Mouse (Mus musculus) left cerebral cortex, adult 2 months (tissue): ENCODE data around the gene Lrrc8d. TPM values are rescaled to one million over a fixed set of nuclear protein-coding genes. Genes with fewer than 3 reads are reported as not detected.

ENCODE experiments used
- DNase-seq, 2 experiments: peaks; one replicate each; pipeline ENCODE4 v3.0.0; 2021 to 2022; ENCODE audit warnings: low spot score in 2 of 2, mixed read lengths in 1 of 2; ENCODE audit errors: extremely low spot score in 1 of 2
- H3K27ac ChIP-seq: fragments of 200-600 bp; 2 replicates; pipeline ENCODE4 v1.8.1; 2022
- H3K4me3 ChIP-seq: fragments of 200-600 bp; 2 replicates; pipeline ENCODE4 v1.8.1; 2022
- CTCF ChIP-seq: fragments of 200-600 bp; IDR thresholded peaks from 2 replicates; pipeline ENCODE4 v1.8.1; 2022; ENCODE audit warnings: antibody characterized with exemption, mild to moderate bottlenecking, moderate library complexity
- intact Hi-C: fragments of 180-260 bp; cut with DNase I; formaldehyde crosslinking; loops from one replicate; pipeline ENCODE4 v1.15.1; 2025
- total RNA-seq, 2 experiments: library from RNA; stranded (reverse); gene quantifications; 2 replicates each; pipeline ENCODE4 v1.2.3; 2021

The Lrrc8d gene
- total RNA-seq, 2 experiments from 2014 or later, result 35.6 to 39.0 TPM

DNA sequence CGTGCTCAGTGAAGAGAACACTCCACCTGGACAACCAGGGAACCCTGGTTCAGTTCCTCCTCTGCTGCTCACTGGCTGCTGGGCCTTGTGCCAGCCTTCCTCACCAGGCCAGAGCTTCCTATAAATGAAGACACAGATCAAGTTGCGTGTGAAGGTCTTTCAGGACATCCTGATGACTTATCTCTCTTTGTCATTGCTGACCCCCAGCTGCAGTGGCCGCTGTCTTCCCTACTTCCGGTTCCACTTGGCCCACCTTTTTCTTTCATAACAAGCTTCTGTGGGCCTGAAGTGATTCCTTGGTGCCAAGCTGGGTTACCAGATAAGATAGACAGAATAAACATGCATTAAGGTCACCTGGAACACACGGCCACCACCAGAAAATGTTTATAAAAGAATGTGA is 90.0 kb downstream of the Lrrc8d start:
- TF ChIP-seq CTCF, result no peak
- Histone ChIP-seq H3K4me3 (no peak overlapping the region), H3K27ac (no peak overlapping the region)
- no peak for DNase-seq
- intact Hi-C loops, result no loop called here

DNA sequence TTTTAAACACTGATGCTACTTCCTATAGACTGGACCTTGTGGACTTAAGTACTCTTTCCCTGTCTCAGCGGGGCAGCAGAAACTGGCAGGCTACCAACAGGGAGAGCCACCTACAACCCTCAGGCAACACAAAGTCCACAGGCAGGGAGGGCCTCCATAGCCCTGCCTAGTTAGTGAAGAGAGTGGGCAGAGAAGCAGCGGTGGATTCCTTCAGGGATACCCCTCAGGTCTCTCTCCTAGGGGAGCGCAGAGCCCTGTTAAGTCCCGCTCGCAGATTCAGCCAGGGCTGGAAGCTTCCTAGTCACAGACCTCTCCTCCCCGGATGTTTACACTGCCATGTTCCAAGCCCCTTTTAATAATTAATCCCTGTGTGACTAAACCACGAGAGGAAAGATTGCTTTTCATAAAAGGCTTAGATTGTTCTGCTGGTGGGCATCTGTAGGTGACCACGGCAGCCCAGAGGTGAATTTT is 92.6 kb downstream of the Lrrc8d start:
- Histone ChIP-seq H3K4me3 (peak overlapping the region; percentile 14; the same call in 1 of the 2 replicates), H3K27ac (no peak overlapping the region; the same call in 1 of the 2 replicates)
- TF ChIP-seq CTCF, result no peak
- DNase-seq, result no peak
- intact Hi-C loops, result no loop called here

DNA sequence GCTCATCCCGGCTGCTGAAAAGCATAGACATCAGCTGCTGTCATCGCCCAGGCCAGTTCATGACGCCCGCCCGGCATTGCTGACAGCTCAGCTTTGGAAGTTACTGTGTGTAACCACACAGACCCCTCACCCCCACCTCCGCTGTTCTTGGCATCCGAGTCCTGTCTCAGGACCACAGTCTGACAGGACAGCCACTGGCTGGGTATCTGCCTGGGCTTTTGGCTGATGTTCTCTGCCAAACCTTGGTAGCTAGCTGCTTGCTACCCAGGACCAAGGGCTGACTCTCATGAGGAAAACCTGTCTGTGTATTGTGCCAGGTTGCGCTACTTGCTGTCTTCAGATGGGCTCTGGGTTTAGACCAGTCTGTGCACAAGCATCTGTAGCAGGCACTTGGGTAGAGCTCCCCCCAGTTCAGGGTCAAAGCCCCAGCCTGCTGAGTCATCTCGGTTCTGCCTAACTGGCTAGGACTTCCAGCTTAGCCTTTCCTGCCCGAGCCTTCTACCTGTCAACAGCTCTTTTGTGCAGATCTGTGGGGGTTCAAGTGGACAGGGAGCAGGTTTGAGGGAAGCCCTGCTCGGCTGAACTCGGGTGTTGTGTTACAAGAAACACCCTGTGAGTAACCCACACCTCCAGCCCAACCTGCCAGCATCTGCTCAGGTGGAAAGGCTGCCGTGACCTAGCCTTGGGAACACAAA is 93.2 kb downstream of the Lrrc8d start:
- Histone ChIP-seq H3K4me3 (peak overlapping the region; percentile 14; the same call in 1 of the 2 replicates), H3K27ac (no peak overlapping the region; the same call in 1 of the 2 replicates)
- intact Hi-C loops, result no loop called here
- no peak for DNase-seq
- TF ChIP-seq CTCF, result no peak

DNA sequence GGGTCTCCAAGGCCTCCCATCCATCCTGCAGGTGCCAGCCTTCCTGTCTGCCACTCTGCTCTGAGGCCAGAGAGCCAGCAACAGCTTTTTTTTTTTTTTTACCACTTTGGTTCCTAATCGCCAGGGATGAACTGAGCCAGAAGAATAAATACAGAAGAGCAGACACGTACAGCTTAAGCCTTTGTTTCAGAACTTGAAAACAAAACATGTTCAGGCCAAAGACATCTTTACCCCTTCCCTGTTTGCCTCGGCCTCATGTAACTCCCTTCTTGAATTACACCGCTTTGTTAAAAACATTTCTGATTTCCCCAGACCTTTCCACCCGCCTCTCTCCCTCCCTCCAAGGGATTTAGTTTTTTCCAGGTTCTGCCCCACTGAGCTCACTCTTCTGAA is 93.8 kb downstream of the Lrrc8d start:
- intact Hi-C loops, result no loop called here
- no peak overlapping the region for H3K27ac ChIP-seq
- no peak for DNase-seq
- H3K4me3 ChIP-seq, result no peak overlapping the region
- no peak for TF ChIP-seq CTCF

DNA sequence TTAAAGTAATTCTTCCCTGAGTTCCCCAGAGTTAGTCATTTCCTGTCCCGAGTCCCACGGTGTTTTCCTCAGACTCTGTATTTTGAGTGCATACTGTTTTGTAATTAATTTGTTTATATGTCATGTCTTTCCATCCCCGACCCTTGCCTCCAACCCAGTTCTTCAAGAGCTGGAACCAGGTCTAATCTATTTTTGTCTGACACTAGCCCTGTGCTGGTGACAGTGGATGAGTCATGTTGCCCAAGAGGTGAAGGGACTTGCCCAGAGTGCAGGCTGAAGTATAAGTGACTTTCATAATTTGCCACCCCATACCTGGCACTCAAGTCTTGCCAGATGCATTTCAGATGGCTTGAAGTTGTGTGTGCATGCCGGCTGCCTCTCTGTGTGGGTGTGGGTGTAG is 98.7 kb downstream of the Lrrc8d start:
- Histone ChIP-seq H3K4me3 (no peak overlapping the region), H3K27ac (no peak overlapping the region)
- no peak for TF ChIP-seq CTCF
- no peak for DNase-seq
- intact Hi-C loops, result no loop called here

DNA sequence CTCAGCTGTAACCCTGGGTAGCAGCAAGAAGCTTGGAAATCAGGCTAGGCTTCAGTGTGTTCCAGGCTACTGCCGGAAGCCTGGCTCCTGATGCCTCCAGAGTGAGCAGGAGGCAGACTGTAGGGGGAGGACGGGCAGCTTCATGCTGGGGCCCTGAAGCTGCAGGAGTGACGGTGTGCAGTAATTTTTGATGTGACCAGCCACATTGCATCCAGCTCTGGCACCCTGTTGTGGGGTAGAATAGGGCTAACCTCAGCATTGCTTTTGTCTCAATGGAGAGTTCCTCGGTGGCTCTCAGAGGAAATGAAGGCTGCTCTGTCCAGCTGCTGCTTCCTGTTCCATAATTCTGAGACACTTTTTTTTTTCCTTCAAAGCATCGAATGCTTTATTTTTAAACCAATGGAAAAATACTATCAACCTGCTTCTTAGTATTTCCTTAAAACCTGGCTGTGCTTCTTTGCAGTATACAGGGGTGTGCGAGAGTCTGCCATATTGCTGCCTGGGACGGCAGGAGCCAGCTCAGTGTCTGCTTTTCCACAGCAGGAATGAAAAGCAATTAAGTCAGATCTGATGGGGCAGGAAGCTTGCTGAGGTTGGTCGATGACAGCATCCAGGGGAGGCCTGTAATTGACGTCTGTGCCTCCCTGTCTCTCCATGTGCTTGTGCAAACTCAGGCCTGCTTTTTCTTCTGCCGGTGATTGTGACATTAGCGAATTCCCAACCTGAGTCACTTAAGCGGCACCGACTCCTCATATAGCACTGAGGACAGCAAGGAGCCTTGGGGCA is 100.3 kb downstream of the Lrrc8d start:
- DNase-seq, result no peak
- peak overlapping the region; percentile 37; the same call in 1 of the 2 replicates for H3K27ac ChIP-seq
- intact Hi-C loops, result no loop called here
- H3K4me3 ChIP-seq, result no peak overlapping the region
- TF ChIP-seq CTCF, result no peak

DNA sequence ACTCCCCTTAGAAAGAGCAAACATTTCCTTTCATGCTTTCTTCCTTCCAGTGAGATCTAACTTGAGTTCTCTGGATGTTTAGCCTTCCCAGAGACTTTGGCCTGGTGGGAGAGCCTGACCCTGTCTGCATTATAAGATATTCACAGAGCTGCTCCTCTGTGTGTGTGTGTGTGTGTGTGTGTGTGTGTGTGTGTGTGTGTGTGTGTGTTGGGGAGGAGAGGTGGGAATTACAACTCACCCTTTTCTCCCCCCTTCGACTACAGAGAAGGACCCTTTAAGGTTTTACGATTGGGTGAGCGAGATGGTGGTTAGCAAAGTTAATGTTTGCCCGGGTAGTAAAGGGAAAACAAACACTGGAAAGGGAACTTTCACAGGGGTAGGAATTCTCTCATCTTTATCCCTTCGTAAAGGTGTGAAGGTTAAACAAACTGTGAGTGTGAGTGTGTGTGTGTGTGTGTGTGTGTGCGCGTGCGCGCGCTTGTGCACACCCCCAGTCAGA is 101.3 kb downstream of the Lrrc8d start:
- TF ChIP-seq CTCF, result no peak
- Histone ChIP-seq H3K27ac (no peak overlapping the region), H3K4me3 (no peak overlapping the region)
- DNase-seq, result no peak
- intact Hi-C loops, result no loop called here

DNA sequence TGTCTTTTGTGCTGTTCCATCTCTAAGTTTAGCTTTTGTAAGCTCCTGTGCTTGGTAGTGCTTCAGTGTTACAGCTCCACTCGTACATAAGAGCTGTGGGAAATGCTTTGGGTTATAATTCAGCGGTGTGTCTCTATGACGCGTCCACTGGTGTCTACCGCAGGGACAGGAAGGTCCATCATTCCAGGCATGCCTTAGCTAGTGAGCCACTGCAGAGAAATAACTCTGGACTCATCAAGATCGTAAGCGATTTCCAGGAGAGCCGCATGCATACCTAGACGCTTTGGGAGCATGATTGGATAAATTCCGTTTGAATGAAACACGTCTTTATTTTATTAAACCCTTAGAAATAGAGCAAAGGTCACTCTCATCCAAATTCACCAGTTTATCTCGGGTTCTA is 106.2 kb downstream of the Lrrc8d start:
- TF ChIP-seq CTCF, result no peak
- DNase-seq, result no peak
- Histone ChIP-seq H3K27ac (no peak overlapping the region), H3K4me3 (no peak overlapping the region)
- intact Hi-C loops, result no loop called here

DNA sequence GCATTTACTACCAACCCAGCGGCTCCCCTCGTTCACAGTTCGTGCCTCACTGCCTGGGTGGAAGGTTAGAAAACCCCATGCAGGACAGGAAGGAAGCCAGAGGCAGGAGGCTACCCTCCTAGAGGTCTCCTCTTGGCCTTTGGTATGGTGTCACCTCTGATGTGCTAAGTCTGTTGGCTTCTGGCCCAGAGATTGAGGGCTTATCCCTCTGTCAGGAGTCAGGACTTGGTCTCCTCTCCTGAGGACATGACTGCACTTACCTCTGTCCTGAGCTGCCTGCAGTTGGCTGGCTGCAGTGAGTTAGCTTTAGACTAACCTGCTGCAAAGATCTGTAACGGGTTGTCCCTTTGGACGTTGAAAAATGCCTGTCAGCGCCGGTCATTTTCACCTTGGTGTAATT is 107.7 kb downstream of the Lrrc8d start:
- DNase-seq, result no peak
- intact Hi-C loops, result no loop called here
- Histone ChIP-seq H3K27ac (no peak overlapping the region), H3K4me3 (no peak overlapping the region)
- TF ChIP-seq CTCF, result no peak

DNA sequence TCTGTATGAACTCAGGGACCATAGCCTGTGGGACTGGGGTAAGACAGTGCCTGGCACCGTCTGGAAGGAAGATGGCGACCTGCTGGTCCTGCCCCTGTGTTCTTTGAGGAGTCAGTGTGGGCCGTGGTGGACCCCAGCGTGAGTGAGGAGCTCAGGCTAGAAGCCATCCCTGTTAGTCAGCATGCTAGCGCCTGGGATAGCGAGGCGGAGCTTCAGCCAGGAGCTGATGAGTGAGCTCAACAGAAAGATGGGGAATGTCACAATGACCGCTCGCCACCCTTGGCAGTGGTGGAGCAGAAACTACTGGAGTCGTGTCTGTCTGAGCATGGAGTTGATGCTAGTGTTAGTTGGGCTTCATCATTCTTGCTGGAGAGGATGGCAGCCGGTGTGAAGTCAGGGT is 109.3 kb downstream of the Lrrc8d start:
- DNase-seq, result no peak
- no peak overlapping the region for H3K27ac ChIP-seq
- TF ChIP-seq CTCF, result no peak
- intact Hi-C loops, result no loop called here
- no peak overlapping the region for H3K4me3 ChIP-seq

DNA sequence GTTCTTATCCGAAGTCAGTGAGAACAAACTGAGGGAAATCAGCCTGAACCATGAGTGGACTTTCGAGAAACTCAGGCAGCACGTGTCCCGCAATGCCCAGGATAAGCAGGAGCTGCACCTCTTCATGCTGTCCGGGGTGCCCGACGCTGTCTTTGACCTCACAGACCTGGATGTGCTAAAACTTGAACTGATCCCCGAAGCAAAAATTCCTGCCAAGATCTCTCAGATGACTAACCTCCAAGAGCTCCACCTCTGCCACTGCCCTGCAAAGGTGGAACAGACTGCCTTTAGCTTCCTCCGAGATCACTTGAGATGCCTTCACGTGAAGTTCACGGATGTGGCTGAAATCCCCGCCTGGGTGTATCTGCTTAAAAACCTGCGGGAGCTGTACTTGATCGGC is 113.3 kb downstream of the Lrrc8d start:
- Histone ChIP-seq H3K27ac (no peak overlapping the region), H3K4me3 (no peak overlapping the region)
- no peak for DNase-seq
- no peak for TF ChIP-seq CTCF
- intact Hi-C loops, result no loop called here

DNA sequence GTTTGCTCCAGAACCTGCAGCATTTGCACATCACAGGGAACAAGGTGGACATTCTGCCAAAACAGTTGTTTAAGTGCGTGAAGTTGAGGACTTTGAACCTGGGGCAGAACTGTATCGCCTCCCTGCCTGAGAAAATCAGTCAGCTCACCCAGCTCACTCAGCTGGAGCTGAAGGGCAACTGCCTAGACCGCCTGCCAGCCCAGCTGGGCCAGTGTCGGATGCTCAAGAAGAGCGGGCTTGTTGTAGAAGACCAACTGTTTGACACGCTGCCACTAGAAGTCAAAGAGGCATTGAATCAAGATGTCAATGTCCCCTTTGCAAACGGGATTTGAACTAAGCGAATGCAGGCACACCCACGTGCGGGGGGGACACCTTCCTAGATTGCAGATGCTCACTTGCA is 114.2 kb downstream of the Lrrc8d start:
- intact Hi-C loops, result no loop called here
- Histone ChIP-seq H3K27ac (no peak overlapping the region), H3K4me3 (no peak overlapping the region)
- DNase-seq, result peak in 1 of 2 experiments; percentile 33
- TF ChIP-seq CTCF, result no peak
